Mouse (Mus musculus): Measurements from ENCODE around the gene Olfr1410.

GRCm38 (mm10) chr1:92637501-92638172 is 32.1 kb downstream of the Olfr1410 start:
- TF ChIP-seq CTCF (IDR thresholded peaks at IDR 0.05; ENCODE audit: borderline replicate concordance, extremely low read depth, insufficient read depth, insufficient read length) (no peak), POLR2A (IDR thresholded peaks at IDR 0.05; ENCODE audit: borderline replicate concordance, extremely low read depth, insufficient read depth, insufficient read length, poor library complexity, severe bottlenecking) (no peak)

Data from brain, embryonic 14.5 days (tissue).